Mouse (Mus musculus): Measurements from ENCODE around the gene Mapk1ip1l. TPM values are rescaled to one million over a fixed set of nuclear protein-coding genes. Genes with fewer than 3 reads are reported as not detected.
"Not testable (repeated sequence)": the region's sequence is repeated elsewhere in the genome, so short reads cannot be mapped to it uniquely, and the experiment has no call there.

Mapk1ip1l gene
- polyA plus RNA-seq, 1 experiment from 2014 or later: 45.1 TPM

- 80% methylated on average over 3 of the region's 3 CpGs for WGBS (ENCODE audit: insufficient replicate concordance)
- no peak overlapping the region for H3K9ac ChIP-seq
- peaks cover 82% of the 10 kb centered on the region for H3K36me3 ChIP-seq
- H3K27ac ChIP-seq: no peak overlapping the region
- ATAC-seq: no peak
- peaks cover 41% of the 10 kb centered on the region for H3K4me1 ChIP-seq
- no peak overlapping the region for H3K4me2 ChIP-seq
- H3K9me3 ChIP-seq (replicated peaks): no peaks in the 10 kb centered on the region
- H3K27me3 ChIP-seq (replicated peaks): no peaks in the 10 kb centered on the region
- H3K4me3 ChIP-seq: no peak overlapping the region
Observed at GRCm38 (mm10) chr14:47307669-47308068, 9.6 kb downstream of the Mapk1ip1l start.

GRCm38 (mm10) chr14:47309061-47309460 lies 11.0 kb downstream of the Mapk1ip1l start:
- no peak overlapping the region for H3K4me3 ChIP-seq
- no peaks in the 10 kb centered on the region for H3K27me3 ChIP-seq (replicated peaks)
- no peak overlapping the region for H3K9ac ChIP-seq
- H3K4me2 ChIP-seq: no peak overlapping the region
- H3K27ac ChIP-seq: no peak overlapping the region
- WGBS (ENCODE audit: insufficient replicate concordance): 91% methylated on average over 1 of the region's 1 CpGs
- peaks cover 86% of the 10 kb centered on the region for H3K36me3 ChIP-seq
- peaks cover 28% of the 10 kb centered on the region for H3K4me1 ChIP-seq
- H3K9me3 ChIP-seq (replicated peaks): no peaks in the 10 kb centered on the region
- ATAC-seq: no peak

GRCm38 (mm10) chr14:47310342-47311181 lies 12.5 kb downstream of the Mapk1ip1l start:
- no peak overlapping the region for H3K4me2 ChIP-seq
- H3K36me3 ChIP-seq: peaks cover 90% of the 10 kb centered on the region
- peak; percentile 24; the same call in 1 of the 2 replicates for ATAC-seq
- H3K9me3 ChIP-seq (replicated peaks): no peaks in the 10 kb centered on the region
- WGBS (ENCODE audit: insufficient replicate concordance): 89% methylated on average over 18 of the region's 18 CpGs
- no peak overlapping the region for H3K4me3 ChIP-seq
- H3K9ac ChIP-seq: no peak overlapping the region
- H3K4me1 ChIP-seq: peaks cover 13% of the 10 kb centered on the region
- no peaks in the 10 kb centered on the region for H3K27me3 ChIP-seq (replicated peaks)
- H3K27ac ChIP-seq: no peak overlapping the region

GRCm38 (mm10) chr14:47319362-47319761 lies 21.3 kb downstream of the Mapk1ip1l start:
- H3K4me1 ChIP-seq: peaks cover 30% of the 10 kb centered on the region
- 79% methylated on average over 5 of the region's 5 CpGs for WGBS (ENCODE audit: insufficient replicate concordance)
- H3K9me3 ChIP-seq (replicated peaks): no peaks in the 10 kb centered on the region
- H3K27ac ChIP-seq: peak overlapping the region; percentile 71; the same call in 1 of the 2 replicates
- no peak overlapping the region for H3K9ac ChIP-seq
- no peaks in the 10 kb centered on the region for H3K27me3 ChIP-seq (replicated peaks)
- H3K4me3 ChIP-seq: no peak overlapping the region
- no peak for ATAC-seq
- no peak overlapping the region for H3K4me2 ChIP-seq
- peaks cover 71% of the 10 kb centered on the region for H3K36me3 ChIP-seq

GRCm38 (mm10) chr14:47321581-47321980 lies 23.5 kb downstream of the Mapk1ip1l start:
- not testable (repeated sequence) for H3K9ac ChIP-seq; H3K4me3 ChIP-seq; H3K27me3 ChIP-seq (replicated peaks); H3K9me3 ChIP-seq (replicated peaks)
- 32% methylated on average over 7 of the region's 8 CpGs for WGBS (ENCODE audit: insufficient replicate concordance)
- peak overlapping the region; percentile 85 for H3K27ac ChIP-seq
- peak overlapping the region; percentile 58 for H3K4me2 ChIP-seq
- H3K36me3 ChIP-seq: peaks cover 57% of the 10 kb centered on the region
- H3K4me1 ChIP-seq: peaks cover 30% of the 10 kb centered on the region
- peak; percentile 99 for ATAC-seq

- Histone ChIP-seq H3K4me3 (no peak overlapping the region), H3K4me2 (no peak overlapping the region), H3K4me1 (peaks cover 18% of the 10 kb centered on the region), H3K9ac (no peak overlapping the region), H3K36me3 (peaks cover 22% of the 10 kb centered on the region), H3K27ac (0 out of 2 replicates have a peak overlapping the region, but pooled peaks have one; percentile 39), H3K27me3 (replicated peaks) (no peaks in the 10 kb centered on the region), H3K9me3 (replicated peaks) (no peaks in the 10 kb centered on the region)
- ATAC-seq: no peak
- 78% methylated on average over 9 of the region's 9 CpGs for WGBS (ENCODE audit: insufficient replicate concordance)
Observed at GRCm38 (mm10) chr14:47325965-47326761, 28.1 kb downstream of the Mapk1ip1l start.

GRCm38 (mm10) chr14:47327347-47327746 lies 29.3 kb downstream of the Mapk1ip1l start:
- no peak overlapping the region for H3K27ac ChIP-seq
- H3K4me3 ChIP-seq: no peak overlapping the region
- H3K4me1 ChIP-seq: peaks cover 12% of the 10 kb centered on the region
- no peak overlapping the region for H3K9ac ChIP-seq
- ATAC-seq: no peak
- H3K9me3 ChIP-seq (replicated peaks): no peaks in the 10 kb centered on the region
- no peaks in the 10 kb centered on the region for H3K27me3 ChIP-seq (replicated peaks)
- H3K36me3 ChIP-seq: peaks cover 19% of the 10 kb centered on the region
- H3K4me2 ChIP-seq: no peak overlapping the region
- 78% methylated on average over 5 of the region's 5 CpGs for WGBS (ENCODE audit: insufficient replicate concordance)

- Histone ChIP-seq H3K27me3 (replicated peaks) (no peaks in the 10 kb centered on the region), H3K27ac (no peak overlapping the region), H3K4me2 (no peak overlapping the region), H3K4me3 (no peak overlapping the region), H3K9ac (no peak overlapping the region), H3K9me3 (replicated peaks) (no peaks in the 10 kb centered on the region), H3K36me3 (no peaks in the 10 kb centered on the region), H3K4me1 (0 out of 2 replicates have a peak, but pooled peaks cover 5% of the 10 kb centered on the region)
- no peak for ATAC-seq
- 62% methylated on average over 5 of the region's 5 CpGs for WGBS (ENCODE audit: insufficient replicate concordance)
Observed at GRCm38 (mm10) chr14:47331920-47332319, 33.9 kb downstream of the Mapk1ip1l start.

GRCm38 (mm10) chr14:47334819-47335218 lies 36.8 kb downstream of the Mapk1ip1l start:
- WGBS (ENCODE audit: insufficient replicate concordance): 74% methylated on average over 4 of the region's 4 CpGs
- no peak for ATAC-seq
- H3K9ac ChIP-seq: no peak overlapping the region
- no peak overlapping the region for H3K27ac ChIP-seq
- no peak overlapping the region for H3K4me2 ChIP-seq
- no peaks in the 10 kb centered on the region for H3K9me3 ChIP-seq (replicated peaks)
- H3K27me3 ChIP-seq (replicated peaks): no peaks in the 10 kb centered on the region
- H3K4me1 ChIP-seq: no peaks in the 10 kb centered on the region
- H3K4me3 ChIP-seq: no peak overlapping the region
- H3K36me3 ChIP-seq: no peaks in the 10 kb centered on the region

GRCm38 (mm10) chr14:47335300-47335699 lies 37.2 kb downstream of the Mapk1ip1l start:
- Histone ChIP-seq H3K4me2 (no peak overlapping the region), H3K9me3 (replicated peaks) (no peaks in the 10 kb centered on the region), H3K4me3 (no peak overlapping the region), H3K4me1 (no peaks in the 10 kb centered on the region), H3K36me3 (no peaks in the 10 kb centered on the region), H3K9ac (no peak overlapping the region), H3K27ac (no peak overlapping the region), H3K27me3 (replicated peaks) (no peaks in the 10 kb centered on the region)
- 80% methylated on average over 3 of the region's 3 CpGs for WGBS (ENCODE audit: insufficient replicate concordance)
- no peak for ATAC-seq

GRCm38 (mm10) chr14:47340231-47340925 lies 42.3 kb downstream of the Mapk1ip1l start:
- no peaks in the 10 kb centered on the region for H3K27me3 ChIP-seq (replicated peaks)

More at GRCm38 (mm10) chr14:47340231-47340925, 42.3 kb downstream of the Mapk1ip1l start:
- H3K9ac ChIP-seq: no peak overlapping the region
- no peak for ATAC-seq
- no peaks in the 10 kb centered on the region for H3K36me3 ChIP-seq
- no peaks in the 10 kb centered on the region for H3K4me1 ChIP-seq
- H3K27ac ChIP-seq: no peak overlapping the region
- H3K4me3 ChIP-seq: no peak overlapping the region
- WGBS (ENCODE audit: insufficient replicate concordance): 66% methylated on average over 10 of the region's 10 CpGs
- H3K4me2 ChIP-seq: no peak overlapping the region
- H3K9me3 ChIP-seq (replicated peaks): no peaks in the 10 kb centered on the region
